Mouse (Mus musculus): ENCODE results near the gene Syne3. TPM values are rescaled to one million over a fixed set of nuclear protein-coding genes. Genes with fewer than 3 reads are reported as not detected.

Syne3 gene
- polyA plus RNA-seq, 1 experiment from 2014 or later = 1.3 TPM

- no peak overlapping the region for H3K4me3 ChIP-seq
- 0 out of 2 replicates have a peak, but pooled peaks cover 4% of the 10 kb centered on the region for H3K36me3 ChIP-seq
- H3K27me3 ChIP-seq = no peaks in the 10 kb centered on the region; the same call in 1 of the 2 replicates
- H3K4me2 ChIP-seq = no peak overlapping the region
- H3K9me3 ChIP-seq = no peaks in the 10 kb centered on the region
- WGBS = 97% methylated on average over 1 of the region's 1 CpGs
- no peak for ATAC-seq (ENCODE audit: insufficient number of reproducible peaks, insufficient read depth, low FRiP score, low TSS enrichment, low read depth)
- no peak overlapping the region for H3K27ac ChIP-seq
- H3K9ac ChIP-seq = no peak overlapping the region
- peaks cover 3% of the 10 kb centered on the region; the same call in 1 of the 2 replicates for H3K4me1 ChIP-seq
These were observed 52.4 kb downstream of the Syne3 start for GRCm38 (mm10) chr12:104957165-104957564.

- Histone ChIP-seq H3K27ac (no peak overlapping the region), H3K9me3 (no peaks in the 10 kb centered on the region), H3K9ac (no peak overlapping the region), H3K4me1 (peaks cover 3% of the 10 kb centered on the region; the same call in 1 of the 2 replicates), H3K36me3 (0 out of 2 replicates have a peak, but pooled peaks cover 4% of the 10 kb centered on the region), H3K27me3 (no peaks in the 10 kb centered on the region; the same call in 1 of the 2 replicates), H3K4me3 (no peak overlapping the region), H3K4me2 (no peak overlapping the region)
- WGBS = 85% methylated on average over 6 of the region's 6 CpGs
- ATAC-seq (ENCODE audit: insufficient number of reproducible peaks, insufficient read depth, low FRiP score, low TSS enrichment, low read depth) = no peak
These were observed 53.2 kb downstream of the Syne3 start for GRCm38 (mm10) chr12:104956406-104956805.

GRCm38 (mm10) chr12:104955003-104955800, 54.4 kb downstream of the Syne3 start:
- Histone ChIP-seq H3K9ac (no peak overlapping the region), H3K9me3 (no peaks in the 10 kb centered on the region), H3K27me3 (no peaks in the 10 kb centered on the region), H3K27ac (no peak overlapping the region), H3K4me2 (no peak overlapping the region), H3K4me3 (no peak overlapping the region), H3K4me1 (peaks cover 3% of the 10 kb centered on the region; the same call in 1 of the 2 replicates), H3K36me3 (no peaks in the 10 kb centered on the region)
- WGBS = 67% methylated on average over 17 of the region's 17 CpGs
- no peak for ATAC-seq (ENCODE audit: insufficient number of reproducible peaks, insufficient read depth, low FRiP score, low TSS enrichment, low read depth)

GRCm38 (mm10) chr12:104953941-104954340, 55.7 kb downstream of the Syne3 start:
- no peaks in the 10 kb centered on the region for H3K36me3 ChIP-seq
- no peak for ATAC-seq (ENCODE audit: insufficient number of reproducible peaks, insufficient read depth, low FRiP score, low TSS enrichment, low read depth)
- WGBS = 28% methylated on average over 4 of the region's 4 CpGs

GRCm38 (mm10) chr12:104952458-104952857, 57.2 kb downstream of the Syne3 start:
- Histone ChIP-seq H3K27me3 (no peaks in the 10 kb centered on the region), H3K36me3 (no peaks in the 10 kb centered on the region), H3K4me2 (no peak overlapping the region), H3K4me3 (no peak overlapping the region), H3K9me3 (no peaks in the 10 kb centered on the region), H3K4me1 (peaks cover 3% of the 10 kb centered on the region; the same call in 1 of the 2 replicates), H3K27ac (no peak overlapping the region), H3K9ac (no peak overlapping the region)
- ATAC-seq (ENCODE audit: insufficient number of reproducible peaks, insufficient read depth, low FRiP score, low TSS enrichment, low read depth) = no peak
- 12% methylated on average over 5 of the region's 5 CpGs for WGBS

More at GRCm38 (mm10) chr12:104953941-104954340, 55.7 kb downstream of the Syne3 start:
- no peaks in the 10 kb centered on the region for H3K27me3 ChIP-seq
- no peak overlapping the region for H3K9ac ChIP-seq
- no peak overlapping the region for H3K27ac ChIP-seq
- H3K9me3 ChIP-seq = no peaks in the 10 kb centered on the region
- H3K4me3 ChIP-seq = no peak overlapping the region
- peaks cover 3% of the 10 kb centered on the region; the same call in 1 of the 2 replicates for H3K4me1 ChIP-seq
- H3K4me2 ChIP-seq = no peak overlapping the region

- Histone ChIP-seq H3K9ac (no peak overlapping the region), H3K4me1 (peaks cover 3% of the 10 kb centered on the region; the same call in 1 of the 2 replicates), H3K27ac (no peak overlapping the region), H3K9me3 (no peaks in the 10 kb centered on the region), H3K36me3 (peaks cover 6% of the 10 kb centered on the region), H3K4me3 (no peak overlapping the region), H3K27me3 (no peaks in the 10 kb centered on the region), H3K4me2 (no peak overlapping the region)
- 73% methylated on average over 2 of the region's 2 CpGs for WGBS
- ATAC-seq (ENCODE audit: insufficient number of reproducible peaks, insufficient read depth, low FRiP score, low TSS enrichment, low read depth) = no peak
These were observed 61.7 kb downstream of the Syne3 start for GRCm38 (mm10) chr12:104947911-104948310.

- no peak overlapping the region for H3K4me2 ChIP-seq
- peaks cover 6% of the 10 kb centered on the region for H3K36me3 ChIP-seq
- no peak overlapping the region for H3K4me3 ChIP-seq
- H3K4me1 ChIP-seq = no peaks in the 10 kb centered on the region
- no peaks in the 10 kb centered on the region for H3K9me3 ChIP-seq
- ATAC-seq (ENCODE audit: insufficient number of reproducible peaks, insufficient read depth, low FRiP score, low TSS enrichment, low read depth) = no peak
- WGBS = 87% methylated on average over 6 of the region's 6 CpGs
- no peak overlapping the region for H3K27ac ChIP-seq
- H3K9ac ChIP-seq = no peak overlapping the region
- no peaks in the 10 kb centered on the region for H3K27me3 ChIP-seq
These were observed 63.4 kb downstream of the Syne3 start for GRCm38 (mm10) chr12:104946231-104946630.

GRCm38 (mm10) chr12:104940466-104940865, 69.1 kb downstream of the Syne3 start:
- Histone ChIP-seq H3K27me3 (peaks cover 5% of the 10 kb centered on the region; the same call in 1 of the 2 replicates), H3K4me1 (peaks cover 15% of the 10 kb centered on the region), H3K4me3 (no peak overlapping the region), H3K9me3 (0 out of 2 replicates have a peak, but pooled peaks cover 3% of the 10 kb centered on the region), H3K27ac (no peak overlapping the region), H3K36me3 (peaks cover 5% of the 10 kb centered on the region; the same call in 1 of the 2 replicates), H3K4me2 (no peak overlapping the region), H3K9ac (no peak overlapping the region)
- no peak for ATAC-seq (ENCODE audit: insufficient number of reproducible peaks, insufficient read depth, low FRiP score, low TSS enrichment, low read depth)
- WGBS = 85% methylated on average over 9 of the region's 9 CpGs

- Histone ChIP-seq H3K9me3 (0 out of 2 replicates have a peak, but pooled peaks cover 3% of the 10 kb centered on the region), H3K27ac (no peak overlapping the region), H3K4me2 (no peak overlapping the region), H3K27me3 (peaks cover 5% of the 10 kb centered on the region; the same call in 1 of the 2 replicates), H3K4me1 (peaks cover 15% of the 10 kb centered on the region), H3K9ac (no peak overlapping the region), H3K4me3 (no peak overlapping the region), H3K36me3 (peaks cover 5% of the 10 kb centered on the region; the same call in 1 of the 2 replicates)
- 7% methylated on average over 4 of the region's 4 CpGs for WGBS
- no peak for ATAC-seq (ENCODE audit: insufficient number of reproducible peaks, insufficient read depth, low FRiP score, low TSS enrichment, low read depth)
These were observed 69.6 kb downstream of the Syne3 start for GRCm38 (mm10) chr12:104940027-104940386.

GRCm38 (mm10) chr12:104939372-104940026, 70.1 kb downstream of the Syne3 start:
- H3K4me2 ChIP-seq = peak overlapping the region; percentile 33
- 0 out of 2 replicates have a peak, but pooled peaks cover 3% of the 10 kb centered on the region for H3K9me3 ChIP-seq
- no peak overlapping the region for H3K27ac ChIP-seq
- ATAC-seq (ENCODE audit: insufficient number of reproducible peaks, insufficient read depth, low FRiP score, low TSS enrichment, low read depth) = 0 out of 2 replicates have a peak, but pooled peaks have one; percentile 46
- peaks cover 5% of the 10 kb centered on the region; the same call in 1 of the 2 replicates for H3K27me3 ChIP-seq
- no peak overlapping the region for H3K4me3 ChIP-seq
- no peak overlapping the region for H3K9ac ChIP-seq
- H3K4me1 ChIP-seq = peaks cover 15% of the 10 kb centered on the region
- H3K36me3 ChIP-seq = peaks cover 5% of the 10 kb centered on the region; the same call in 1 of the 2 replicates
- WGBS = 23% methylated on average over 13 of the region's 13 CpGs

GRCm38 (mm10) chr12:104938935-104939334, 70.7 kb downstream of the Syne3 start:
- no peak overlapping the region for H3K27ac ChIP-seq
- H3K4me3 ChIP-seq = no peak overlapping the region
- H3K27me3 ChIP-seq = peaks cover 5% of the 10 kb centered on the region; the same call in 1 of the 2 replicates
- H3K9me3 ChIP-seq = 0 out of 2 replicates have a peak, but pooled peaks cover 3% of the 10 kb centered on the region
- no peak overlapping the region for H3K9ac ChIP-seq
- peaks cover 5% of the 10 kb centered on the region; the same call in 1 of the 2 replicates for H3K36me3 ChIP-seq
- H3K4me2 ChIP-seq = no peak overlapping the region
- peaks cover 15% of the 10 kb centered on the region for H3K4me1 ChIP-seq
- no peak for ATAC-seq (ENCODE audit: insufficient number of reproducible peaks, insufficient read depth, low FRiP score, low TSS enrichment, low read depth)
- 66% methylated on average over 5 of the region's 5 CpGs for WGBS

Measured in embryonic facial prominence, embryonic 13.5 days (tissue).